Comparison of ENCODE assay signal across 21 mouse cellular contexts in the genomic region with DNA sequence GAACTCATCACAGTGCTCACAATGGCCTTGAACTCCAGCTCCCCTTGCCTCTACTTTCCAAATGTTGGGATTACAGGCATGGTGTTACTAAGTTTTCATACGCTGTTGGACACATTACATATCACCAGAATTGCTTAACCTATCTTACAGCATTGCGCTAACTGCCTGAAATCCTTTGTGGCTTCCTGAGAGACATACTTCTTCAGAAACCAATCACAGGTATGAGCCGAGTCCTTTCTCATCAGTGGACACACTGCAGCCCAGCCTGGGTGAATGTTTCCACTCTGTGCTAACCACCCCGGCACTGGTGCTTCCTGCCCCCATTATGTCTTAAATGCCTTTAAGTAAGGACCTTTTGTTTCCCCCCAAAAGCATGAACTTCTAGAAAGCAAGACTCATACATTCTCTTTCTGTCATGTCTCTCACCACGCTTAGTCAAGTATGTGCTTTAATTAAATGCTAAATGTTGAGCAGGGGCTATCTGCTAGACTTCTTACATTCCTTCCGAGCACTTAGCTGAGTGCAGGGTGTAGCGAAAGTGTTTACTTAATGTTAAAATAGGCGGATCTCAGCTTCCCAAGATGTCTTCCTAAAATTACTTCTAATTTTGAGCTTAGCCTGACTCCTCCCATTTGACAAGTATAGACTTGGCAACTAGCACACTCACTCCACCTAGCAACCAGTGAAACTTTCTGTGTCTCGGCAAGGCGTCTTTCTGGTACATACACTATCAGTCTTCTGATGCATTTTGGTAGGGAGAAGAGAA. TPM values are rescaled to one million over a fixed set of nuclear protein-coding genes. Genes with fewer than 3 reads are reported as not detected.
DNase-seq lines count a peak whose midpoint lies in the region; ATAC-seq and TF ChIP-seq lines count a peak whose summit lies in the region.
"Had no signal": no experiment of that assay in that cellular context is flagged by ENCODE, and none has a peak within 500 bp of the region (broad histone marks: within the 10 kb centered on the region; RNA-seq: fewer than 3 reads in every experiment).

No protein-coding gene starts in this region.

- H3K9ac ChIP-seq in embryonic facial prominence, embryonic 12.5 days: no peak overlapping the region
- H3K9ac ChIP-seq in intestine, embryonic 15.5 days: no peak overlapping the region
- no peak overlapping the region for H3K9ac ChIP-seq in intestine, embryonic 16.5 days (ENCODE audit: low read depth, low read length)
- H3K9ac ChIP-seq: limb, embryonic 12.5 days; liver, embryonic 15.5 days; midbrain, embryonic 15.5 days; neural tube, embryonic 12.5 days had no signal

- H3K27ac ChIP-seq in embryonic facial prominence, embryonic 12.5 days: peak overlapping the region; percentile 60
- H3K27ac ChIP-seq in embryonic facial prominence, embryonic 10.5 days (replicated peaks): no peak overlapping the region; the same call in 1 of the 2 replicates
- H3K27ac ChIP-seq in intestine, embryonic 15.5 days: 0 out of 2 replicates have a peak overlapping the region, but pooled peaks have one; percentile 22
- no peak overlapping the region for H3K27ac ChIP-seq in intestine, embryonic 16.5 days (ENCODE audit: low read length)
- H3K27ac ChIP-seq in cerebellum, adult 2 months (ENCODE audit: insufficient read depth, low read length): no peak overlapping the region
- H3K27ac ChIP-seq: limb, embryonic 12.5 days; liver, embryonic 15.5 days; midbrain, embryonic 15.5 days; neural tube, embryonic 12.5 days had no signal

- no peak for ATAC-seq in embryonic facial prominence, embryonic 12.5 days (ENCODE audit: insufficient number of reproducible peaks, insufficient read depth, low FRiP score, low TSS enrichment)
- no peak for ATAC-seq in intestine, embryonic 15.5 days
- no peak; the same call in 1 of the 2 replicates for ATAC-seq in intestine, embryonic 16.5 days
- ATAC-seq in granulocyte monocyte progenitor cell, adult 5-6 weeks (replicated peaks; ENCODE audit: poor library complexity, severe bottlenecking): peak; percentile 72
- ATAC-seq: forebrain, embryonic 14.5 days; midbrain, embryonic 15.5 days had no signal

- H3K27me3 ChIP-seq in embryonic facial prominence, embryonic 12.5 days: no peaks in the 10 kb centered on the region
- H3K27me3 ChIP-seq in embryonic facial prominence, embryonic 10.5 days (replicated peaks; ENCODE audit: low read depth, poor library complexity, severe bottlenecking): no peaks in the 10 kb centered on the region
- no peaks in the 10 kb centered on the region for H3K27me3 ChIP-seq in intestine, embryonic 15.5 days (replicated peaks)
- no peaks in the 10 kb centered on the region for H3K27me3 ChIP-seq in intestine, embryonic 16.5 days (replicated peaks; ENCODE audit: control insufficient read depth, insufficient read depth, low read length)
- no peaks in the 10 kb centered on the region for H3K27me3 ChIP-seq in cerebellum, adult 2 months (ENCODE audit: control insufficient read depth, insufficient read depth, low read length)
- H3K27me3 ChIP-seq: limb, embryonic 12.5 days; liver, embryonic 15.5 days; midbrain, embryonic 15.5 days; neural tube, embryonic 12.5 days had no signal

- no peak for TF ChIP-seq POLR2A in cerebellum, adult 2 months (IDR thresholded peaks at IDR 0.05; ENCODE audit: borderline replicate concordance, insufficient read depth, low read length)

- peaks cover 10% of the 10 kb centered on the region for H3K4me1 ChIP-seq in embryonic facial prominence, embryonic 12.5 days
- H3K4me1 ChIP-seq in embryonic facial prominence, embryonic 10.5 days: peaks cover 23% of the 10 kb centered on the region
- no peaks in the 10 kb centered on the region; the same call in 1 of the 2 replicates for H3K4me1 ChIP-seq in intestine, embryonic 15.5 days (replicated peaks)
- H3K4me1 ChIP-seq in intestine, embryonic 16.5 days (ENCODE audit: control insufficient read depth, insufficient read depth, low read length): no peaks in the 10 kb centered on the region
- no peaks in the 10 kb centered on the region for H3K4me1 ChIP-seq in cerebellum, adult 2 months (ENCODE audit: control insufficient read depth, insufficient read depth, low read length)
- H3K4me1 ChIP-seq: liver, embryonic 15.5 days had no signal

- WGBS in embryonic facial prominence, embryonic 12.5 days: 73% methylated on average over 10 of the region's 10 CpGs
- WGBS in embryonic facial prominence, embryonic 10.5 days: 75% methylated on average over 10 of the region's 10 CpGs
- 54% methylated on average over 10 of the region's 10 CpGs for WGBS in intestine, embryonic 15.5 days
- 59% methylated on average over 10 of the region's 10 CpGs for WGBS in intestine, embryonic 16.5 days
- 78% methylated on average over 10 of the region's 10 CpGs for WGBS in cerebellum, adult 2 months

- TF ChIP-seq CTCF in cerebellum, adult 2 months (IDR thresholded peaks at IDR 0.05; ENCODE audit: borderline replicate concordance, insufficient read depth, low read depth, low read length): no peak

- no peaks in the 10 kb centered on the region for H3K36me3 ChIP-seq in embryonic facial prominence, embryonic 12.5 days
- H3K36me3 ChIP-seq in embryonic facial prominence, embryonic 10.5 days (replicated peaks): no peaks in the 10 kb centered on the region
- no peaks in the 10 kb centered on the region for H3K36me3 ChIP-seq in intestine, embryonic 15.5 days
- H3K36me3 ChIP-seq in intestine, embryonic 16.5 days (ENCODE audit: control insufficient read depth, insufficient read depth, low read length): no peaks in the 10 kb centered on the region
- H3K36me3 ChIP-seq: limb, embryonic 12.5 days; liver, embryonic 15.5 days; midbrain, embryonic 15.5 days; neural tube, embryonic 12.5 days had no signal

- no peak overlapping the region for H3K4me3 ChIP-seq in embryonic facial prominence, embryonic 12.5 days
- H3K4me3 ChIP-seq in embryonic facial prominence, embryonic 10.5 days: no peak overlapping the region
- H3K4me3 ChIP-seq in intestine, embryonic 15.5 days (replicated peaks): no peak overlapping the region
- H3K4me3 ChIP-seq in intestine, embryonic 16.5 days (ENCODE audit: low read length): no peak overlapping the region
- H3K4me3 ChIP-seq in cerebellum, adult 2 months (replicated peaks; ENCODE audit: insufficient read depth, low read depth, low read length): no peak overlapping the region
- H3K4me3 ChIP-seq: limb, embryonic 12.5 days; liver, embryonic 15.5 days; midbrain, embryonic 15.5 days; neural tube, embryonic 12.5 days had no signal

- no peak overlapping the region for H3K4me2 ChIP-seq in embryonic facial prominence, embryonic 12.5 days (replicated peaks)
- no peak overlapping the region for H3K4me2 ChIP-seq in intestine, embryonic 15.5 days (replicated peaks)
- H3K4me2 ChIP-seq in intestine, embryonic 16.5 days (ENCODE audit: low read depth, low read length): no peak overlapping the region
- H3K4me2 ChIP-seq: limb, embryonic 12.5 days; liver, embryonic 15.5 days; midbrain, embryonic 15.5 days; neural tube, embryonic 12.5 days had no signal

- no peak for DNase-seq in embryonic facial prominence, embryonic 10.5 days (ENCODE audit: low spot score)
- peak; percentile 23 for DNase-seq in 416B (ENCODE audit: low read depth)
- no peak for DNase-seq in layer of hippocampus, adult 8-10 months (ENCODE audit: low spot score in 2 of 2)
- DNase-seq in cerebellum, adult 2 months: no peak
- DNase-seq: adrenal gland, adult 8-10 months; cerebellum, postnatal 14 days; gastrocnemius, postnatal 25 days; heart, postnatal 14 days; kidney, postnatal 25 days; thymus, postnatal 36 days had no signal

- no peaks in the 10 kb centered on the region for H3K9me3 ChIP-seq in embryonic facial prominence, embryonic 12.5 days
- H3K9me3 ChIP-seq in embryonic facial prominence, embryonic 10.5 days: no peaks in the 10 kb centered on the region
- no peaks in the 10 kb centered on the region for H3K9me3 ChIP-seq in intestine, embryonic 15.5 days
- H3K9me3 ChIP-seq in intestine, embryonic 16.5 days (ENCODE audit: control insufficient read depth, low read length): no peaks in the 10 kb centered on the region
- H3K9me3 ChIP-seq: limb, embryonic 12.5 days; liver, embryonic 15.5 days; midbrain, embryonic 15.5 days had no signal

RNA-seq across cellular contexts. Expression of a gene that starts 34.5 kb away (rescaled TPM):
- not detected in 2 replicates for polyA plus RNA-seq in embryonic facial prominence, embryonic 12.5 days (2016; fragmentation: Nextera tagmentation; extraction: Ambion mirVana)
- polyA plus RNA-seq in embryonic facial prominence, embryonic 10.5 days (2016; fragmentation: Nextera tagmentation; extraction: Ambion mirVana): not detected in 2 replicates
- polyA plus RNA-seq in intestine, embryonic 15.5 days (2015; fragmentation: Nextera tagmentation; extraction: Ambion mirVana): not detected in 2 replicates
- polyA plus RNA-seq in intestine, embryonic 16.5 days (2015; fragmentation: Nextera tagmentation; extraction: Ambion mirVana): not detected in 2 replicates
- not detected in 2 replicates for total RNA-seq in granulocyte monocyte progenitor cell, adult 5-6 weeks (2014; fragmentation: Nextera tagmentation)
- total RNA-seq in granulocyte monocyte progenitor cell, adult 5-6 weeks (2017): not detected in 2 replicates
- not detected for total RNA-seq in layer of hippocampus, adult 8-10 months (2022)
- polyA plus RNA-seq in cerebellum, adult 2 months (2012; rRNA removed): not detected in 2 replicates
- total RNA-seq: adrenal gland, adult 8-10 months; gastrocnemius, postnatal 25 days; heart, postnatal 14 days; left cerebral cortex, adult 18-20 months had no signal
- polyA plus RNA-seq: embryonic facial prominence, embryonic 11.5 days; forebrain, embryonic 14.5 days; limb, embryonic 12.5 days; liver, embryonic 15.5 days; midbrain, embryonic 15.5 days; neural tube, embryonic 12.5 days had no signal

Comparison
In these comparisons a context has a peak if more than half of its experiments do, and no peak if none do; other contexts are left out.
1. H3K27ac ChIP-seq: peak in embryonic facial prominence, embryonic 12.5 days (single experiment) and intestine, embryonic 15.5 days (single experiment); none in embryonic facial prominence, embryonic 10.5 days (single experiment), intestine, embryonic 16.5 days (single experiment) and cerebellum, adult 2 months (single experiment).